Mouse (Mus musculus): ENCODE results near the gene Pdcd2l. TPM values are rescaled to one million over a fixed set of nuclear protein-coding genes. Genes with fewer than 3 reads are reported as not detected.

The Pdcd2l gene
- total and polyA plus RNA-seq, 2 experiments from 2014 or later, result 37.6 to 65.7 TPM

DNA sequence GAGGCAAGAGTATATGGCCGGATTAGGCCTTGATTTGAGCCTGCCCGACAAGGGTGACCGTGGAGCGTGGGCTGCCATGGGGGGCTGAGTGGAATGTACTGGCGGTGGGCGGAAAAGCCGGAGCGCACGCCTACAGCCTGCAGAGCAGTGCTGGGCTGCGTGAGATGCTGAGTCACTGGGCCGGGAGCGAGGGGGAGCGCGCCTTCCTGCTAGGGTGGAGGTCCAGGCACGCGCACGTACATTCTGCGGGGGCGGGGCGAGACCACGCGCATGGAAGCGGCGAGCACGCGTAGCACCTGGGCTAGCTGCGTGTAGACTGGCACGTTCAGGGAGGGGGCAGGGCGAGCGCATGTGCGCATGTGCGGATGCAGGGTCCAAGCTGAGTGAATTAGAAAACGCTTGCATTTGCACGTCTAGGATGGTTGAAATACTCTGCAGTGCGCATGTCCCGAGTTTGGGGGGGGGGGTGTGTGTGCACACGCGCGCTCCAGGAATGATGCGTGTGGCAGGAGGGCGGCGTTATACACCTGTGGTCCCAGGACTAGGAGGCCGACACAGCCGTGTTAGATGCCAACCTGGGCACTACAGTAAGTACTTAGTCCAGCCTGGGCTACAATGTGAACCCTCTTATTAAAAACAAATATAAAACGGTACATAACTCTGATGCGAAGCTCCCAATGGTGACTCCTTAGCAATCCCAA is 37.6 kb upstream of the Pdcd2l start:
- Histone ChIP-seq H3K4me1 (ENCODE audit: insufficient read depth, low read length) (peaks cover 4% of the 10 kb centered on the region), H3K27me3 (ENCODE audit: insufficient read depth, low read length) (no peaks in the 10 kb centered on the region), H3K4me2 (ENCODE audit: low read depth, low read length) (peak overlapping the region; percentile 71), H3K27ac (peak overlapping the region; percentile 87), H3K9ac (replicated peaks; ENCODE audit: low read length) (peak overlapping the region; percentile 51), H3K36me3 (ENCODE audit: insufficient read depth, low read length) (peaks cover 17% of the 10 kb centered on the region), H3K4me3 (ENCODE audit: low read length) (peak overlapping the region; percentile 46), H3K9me3 (ENCODE audit: low read length) (no peaks in the 10 kb centered on the region)
- DNase-seq (ENCODE audit: low spot score), result peak; percentile 99
- ATAC-seq, result peak; percentile 96
- TF ChIP-seq CTCF (IDR thresholded peaks at IDR 0.05; ENCODE audit: low read depth), result no peak
- WGBS, result under 1% methylated on average over 43 of the region's 46 CpGs

DNA sequence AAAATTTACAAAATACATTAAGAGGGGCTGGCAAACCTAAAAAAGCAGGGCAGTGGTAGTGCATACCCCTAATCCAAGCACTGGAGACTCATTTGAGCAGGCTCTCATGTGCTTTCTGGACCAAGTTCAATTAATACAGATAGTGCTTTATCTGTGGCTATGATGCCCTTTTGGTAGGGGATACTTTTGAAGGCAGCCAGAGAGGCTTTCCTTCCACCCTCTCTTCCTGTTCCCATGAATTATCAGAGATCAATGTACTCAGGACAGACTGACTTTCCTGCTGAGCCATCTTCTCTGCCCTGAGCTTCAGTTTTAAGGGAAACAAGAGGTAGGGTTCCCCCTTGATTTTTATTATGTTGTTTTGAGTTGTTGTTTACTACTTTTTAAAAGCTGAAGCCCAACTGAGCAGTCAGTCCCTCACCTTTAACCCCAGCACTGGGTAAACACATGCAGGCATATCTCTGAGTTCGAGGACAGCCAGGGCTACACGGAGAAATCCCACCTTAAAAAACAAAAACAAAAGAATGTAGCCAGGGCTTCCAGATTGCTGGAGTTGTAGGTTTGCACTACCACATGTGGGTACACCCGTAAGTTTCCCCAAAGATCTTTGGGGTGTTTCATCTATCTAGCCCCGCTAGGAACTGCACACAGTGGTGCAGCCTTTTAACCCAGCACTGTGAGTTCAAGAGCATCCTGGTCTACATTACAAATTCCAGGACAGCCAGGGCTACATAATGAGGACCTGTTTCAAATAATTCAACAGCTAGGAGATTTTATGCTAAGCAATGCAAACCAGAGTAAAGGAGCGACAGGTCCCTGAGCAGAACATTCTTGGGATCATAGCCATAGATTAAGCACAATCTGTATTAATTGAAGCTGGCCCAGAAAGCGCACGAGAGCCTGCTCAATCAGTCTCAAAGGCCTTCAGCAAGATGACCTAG is 36.6 kb upstream of the Pdcd2l start:
- Histone ChIP-seq H3K36me3 (ENCODE audit: insufficient read depth, low read length) (peaks cover 8% of the 10 kb centered on the region; the same call in 1 of the 2 replicates), H3K9me3 (ENCODE audit: low read length) (no peaks in the 10 kb centered on the region), H3K9ac (replicated peaks; ENCODE audit: low read length) (peak overlapping the region; percentile 51), H3K27ac (peak overlapping the region; percentile 87), H3K4me3 (ENCODE audit: low read length) (peak overlapping the region; percentile 46), H3K4me2 (ENCODE audit: low read depth, low read length) (peak overlapping the region; percentile 71), H3K27me3 (ENCODE audit: insufficient read depth, low read length) (no peaks in the 10 kb centered on the region), H3K4me1 (ENCODE audit: insufficient read depth, low read length) (peaks cover 11% of the 10 kb centered on the region)
- no peak for DNase-seq (ENCODE audit: low spot score)
- WGBS, result 41% methylated on average over 7 of the region's 7 CpGs
- ATAC-seq, result no peak
- no peak for TF ChIP-seq CTCF (IDR thresholded peaks at IDR 0.05; ENCODE audit: low read depth)

DNA sequence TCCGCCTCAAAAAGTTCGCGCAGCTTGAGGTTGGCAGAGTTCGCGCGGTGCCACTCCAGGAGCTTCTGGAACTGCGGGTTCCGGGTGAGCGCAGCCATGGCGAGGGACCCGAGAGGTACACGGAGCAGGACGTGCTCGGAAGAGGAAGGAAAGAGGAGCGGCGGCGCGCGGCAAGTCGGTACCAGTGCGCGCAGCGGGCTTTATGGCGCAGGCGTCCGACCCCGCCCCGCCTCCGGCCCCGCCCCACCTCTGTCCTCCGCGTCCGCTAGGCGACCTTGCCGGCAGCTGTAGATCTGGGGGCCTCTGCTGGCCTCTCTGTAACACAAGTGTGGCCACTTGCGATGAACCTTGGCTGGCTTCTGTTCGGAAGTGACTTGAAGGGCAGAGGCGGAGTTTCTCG is 33.7 kb upstream of the Pdcd2l start, which contains the start of gene Gpi1:
TSS of gene Gpi1 (minus strand) at position 221 of the 400 bp plus-strand sequence.
- Histone ChIP-seq H3K9me3 (ENCODE audit: low read length) (no peaks in the 10 kb centered on the region), H3K27me3 (ENCODE audit: insufficient read depth, low read length) (no peaks in the 10 kb centered on the region), H3K4me2 (ENCODE audit: low read depth, low read length) (peak within 1 kb of the TSS; percentile 85), H3K4me1 (ENCODE audit: insufficient read depth, low read length) (peaks cover 12% of the 10 kb centered on the region), H3K4me3 (ENCODE audit: low read length) (peak within 1 kb of the TSS; percentile 74), H3K27ac (peak within 1 kb of the TSS; percentile 80), H3K9ac (replicated peaks; ENCODE audit: low read length) (peak within 1 kb of the TSS; percentile 58), H3K36me3 (ENCODE audit: insufficient read depth, low read length) (peaks cover 25% of the 10 kb centered on the region)
- TF ChIP-seq CTCF (IDR thresholded peaks at IDR 0.05; ENCODE audit: low read depth), result peak; percentile 56
- WGBS, result 3% methylated on average over 39 of the region's 39 CpGs
- peak; percentile 91 for DNase-seq (ENCODE audit: low spot score)
- ATAC-seq, result peak; percentile 58

DNA sequence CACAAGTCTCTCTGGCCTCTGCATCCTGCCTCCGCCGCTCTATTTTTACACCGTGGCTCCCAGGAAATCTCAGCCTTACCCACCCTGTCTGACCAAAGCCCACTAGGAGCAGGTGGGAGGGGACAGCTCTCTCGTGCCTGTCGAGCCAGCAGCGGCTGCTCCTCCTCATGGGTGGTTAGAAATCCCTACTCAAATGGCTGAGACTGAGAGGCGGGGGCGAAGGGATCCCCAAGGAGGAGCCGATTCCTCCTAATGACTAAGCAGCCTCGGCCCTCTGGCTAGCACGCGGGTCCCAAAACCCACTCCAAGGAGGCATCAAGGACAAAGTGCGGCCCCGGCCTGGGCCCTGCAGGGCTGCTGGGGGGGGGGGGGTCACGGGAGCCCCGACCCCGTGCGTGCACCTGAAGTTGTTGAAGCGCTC is 33.2 kb upstream of the Pdcd2l start:
- Histone ChIP-seq H3K4me3 (ENCODE audit: low read length) (peak overlapping the region; percentile 74), H3K4me1 (ENCODE audit: insufficient read depth, low read length) (peaks cover 12% of the 10 kb centered on the region), H3K9me3 (ENCODE audit: low read length) (no peaks in the 10 kb centered on the region), H3K27me3 (ENCODE audit: insufficient read depth, low read length) (no peaks in the 10 kb centered on the region), H3K36me3 (ENCODE audit: insufficient read depth, low read length) (peaks cover 25% of the 10 kb centered on the region), H3K27ac (peak overlapping the region; percentile 80), H3K9ac (replicated peaks; ENCODE audit: low read length) (peak overlapping the region; percentile 58), H3K4me2 (ENCODE audit: low read depth, low read length) (peak overlapping the region; percentile 85)
- no peak for TF ChIP-seq CTCF (IDR thresholded peaks at IDR 0.05; ENCODE audit: low read depth)
- ATAC-seq (peak; percentile 28), DNase-seq (ENCODE audit: low spot score) (peak; percentile 68)
- WGBS, result 0% methylated on average over 19 of the region's 19 CpGs

DNA sequence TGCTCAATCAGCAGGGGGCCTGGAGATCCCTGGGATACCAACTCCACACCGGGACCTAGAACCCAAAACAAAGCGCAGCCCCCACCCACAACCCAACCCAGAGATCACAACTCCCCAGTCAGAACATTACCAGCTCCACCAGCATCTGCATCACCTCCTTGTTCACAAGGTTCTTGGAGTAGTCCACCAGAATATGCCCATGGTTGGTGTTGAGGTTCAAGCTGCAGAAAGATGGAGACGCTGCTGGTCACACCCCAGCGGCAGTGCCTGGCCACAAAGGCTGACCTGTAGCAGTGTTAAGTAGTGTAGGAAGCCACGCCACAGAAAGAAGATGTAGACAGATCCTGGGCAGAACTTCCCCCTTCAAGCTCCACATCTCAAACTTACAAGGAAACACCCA is 32.7 kb upstream of the Pdcd2l start:
- Histone ChIP-seq H3K4me3 (ENCODE audit: low read length) (peak overlapping the region; percentile 74), H3K9me3 (ENCODE audit: low read length) (no peaks in the 10 kb centered on the region), H3K36me3 (ENCODE audit: insufficient read depth, low read length) (peaks cover 25% of the 10 kb centered on the region), H3K4me2 (ENCODE audit: low read depth, low read length) (peak overlapping the region; percentile 85), H3K27ac (peak overlapping the region; percentile 80), H3K4me1 (ENCODE audit: insufficient read depth, low read length) (peaks cover 12% of the 10 kb centered on the region), H3K27me3 (ENCODE audit: insufficient read depth, low read length) (no peaks in the 10 kb centered on the region), H3K9ac (replicated peaks; ENCODE audit: low read length) (peak overlapping the region; percentile 58)
- WGBS, result 13% methylated on average over 5 of the region's 5 CpGs
- ATAC-seq (no peak), DNase-seq (ENCODE audit: low spot score) (no peak)
- no peak for TF ChIP-seq CTCF (IDR thresholded peaks at IDR 0.05; ENCODE audit: low read depth)

DNA sequence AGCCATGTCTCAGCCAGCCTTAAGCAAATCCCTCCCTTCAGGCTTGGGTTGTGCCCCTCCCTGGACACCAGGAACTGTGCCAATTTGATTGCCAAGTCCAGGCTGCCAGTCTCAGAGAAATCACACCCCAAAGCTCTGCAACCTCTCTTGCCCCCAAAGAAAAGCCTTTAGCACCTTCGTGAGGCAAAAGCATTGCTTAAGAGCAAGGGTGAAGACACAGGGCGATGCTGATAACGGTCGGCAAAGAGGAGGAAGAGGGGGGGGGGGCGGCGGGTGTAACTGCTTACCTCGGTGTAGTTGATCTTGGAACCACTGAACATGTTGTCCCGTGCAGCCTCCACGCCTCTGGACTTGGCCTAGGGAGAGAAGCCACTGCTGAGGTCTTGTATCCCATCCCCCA is 32.2 kb upstream of the Pdcd2l start:
- 0 out of 2 replicates have a peak overlapping the region, but pooled peaks have one; percentile 21 for H3K9ac ChIP-seq (replicated peaks; ENCODE audit: low read length)
- no peaks in the 10 kb centered on the region for H3K27me3 ChIP-seq (ENCODE audit: insufficient read depth, low read length)
- peak; percentile 30 for DNase-seq (ENCODE audit: low spot score)
- no peak for ATAC-seq
- no peak for TF ChIP-seq CTCF (IDR thresholded peaks at IDR 0.05; ENCODE audit: low read depth)
- peaks cover 25% of the 10 kb centered on the region for H3K36me3 ChIP-seq (ENCODE audit: insufficient read depth, low read length)
- H3K4me3 ChIP-seq (ENCODE audit: low read length), result peak overlapping the region; percentile 74
- no peaks in the 10 kb centered on the region for H3K9me3 ChIP-seq (ENCODE audit: low read length)
- WGBS, result 61% methylated on average over 7 of the region's 9 CpGs
- peaks cover 12% of the 10 kb centered on the region for H3K4me1 ChIP-seq (ENCODE audit: insufficient read depth, low read length)
- H3K4me2 ChIP-seq (ENCODE audit: low read depth, low read length), result peak overlapping the region; percentile 85
- no peak overlapping the region for H3K27ac ChIP-seq
